Mouse (Mus musculus): ENCODE measurements around the gene Sirt4.
"Not testable (repeated sequence)": the region's sequence is repeated elsewhere in the genome, so short reads cannot be mapped to it uniquely, and the experiment has no call there.

DNA sequence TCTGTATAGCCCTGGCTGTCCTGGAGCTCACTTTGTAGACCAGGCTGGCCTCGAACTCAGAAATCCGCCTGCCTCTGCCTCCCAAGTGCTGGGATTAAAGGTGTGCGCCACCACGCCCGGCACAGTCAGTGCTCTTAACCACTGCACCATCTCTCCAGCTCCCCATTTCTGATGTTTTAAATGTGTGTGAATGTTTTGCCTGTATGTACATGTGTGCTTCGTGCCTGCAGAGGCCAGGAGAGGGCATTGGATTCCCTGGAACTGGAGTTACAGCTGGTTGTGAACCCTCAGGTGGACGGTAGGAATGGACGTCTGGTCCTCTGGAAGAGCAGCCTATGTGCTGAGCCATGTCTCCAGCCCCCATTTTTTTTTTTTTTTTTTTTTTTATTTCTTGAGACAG lies 33.7 kb upstream of the Sirt4 start:
- TF ChIP-seq CTCF (IDR thresholded peaks at IDR 0.05; ENCODE audit: control insufficient read depth, insufficient read depth, low read length); POLR2A (IDR thresholded peaks at IDR 0.05; ENCODE audit: borderline replicate concordance, control insufficient read depth, low read depth, low read length): not testable (repeated sequence)
